Mouse (Mus musculus): ENCODE results near the gene Rhbdl1.
A peak's percentile ranks its signal among the peaks of the same experiment; 100 is the strongest.

The Rhbdl1 gene

GRCm38 (mm10) chr17:25840519-25840918 is 3.4 kb upstream of the Rhbdl1 start:
- DNase-seq (ENCODE audit: low read depth, low spot score) = no peak

- DNase-seq (ENCODE audit: low read depth, low spot score) = no peak
Measured at GRCm38 (mm10) chr17:25839455-25840235, 2.5 kb upstream of the Rhbdl1 start.

GRCm38 (mm10) chr17:25838904-25839303 is 1.8 kb upstream of the Rhbdl1 start:
- no peak for DNase-seq (ENCODE audit: low read depth, low spot score)

- DNase-seq (ENCODE audit: low read depth, low spot score) = no peak
Measured at GRCm38 (mm10) chr17:25837533-25837932, 438 bp upstream of the Rhbdl1 start.

- DNase-seq (ENCODE audit: low read depth, low spot score) = no peak
Measured at GRCm38 (mm10) chr17:25836397-25837075, 559 bp downstream of the Rhbdl1 start.

- no peak for DNase-seq (ENCODE audit: low read depth, low spot score)
Measured at GRCm38 (mm10) chr17:25835816-25836215, 1.3 kb downstream of the Rhbdl1 start.

GRCm38 (mm10) chr17:25835301-25835700 is 1.8 kb downstream of the Rhbdl1 start:
- DNase-seq (ENCODE audit: low read depth, low spot score) = no peak

- DNase-seq (ENCODE audit: low read depth, low spot score) = no peak
Measured at GRCm38 (mm10) chr17:25834595-25835222, 2.4 kb downstream of the Rhbdl1 start.

GRCm38 (mm10) chr17:25833961-25834594 is 3.0 kb downstream of the Rhbdl1 start:
- DNase-seq (ENCODE audit: low read depth, low spot score) = no peak

- peak; percentile 85 for DNase-seq (ENCODE audit: low read depth, low spot score)
Measured at GRCm38 (mm10) chr17:25833291-25833663, 3.8 kb downstream of the Rhbdl1 start, which contains the start of gene Stub1. Gene Stub1, minus strand, starts transcription at chr17:25833404.

- peak; percentile 99 for DNase-seq (ENCODE audit: low read depth, low spot score)
Measured at GRCm38 (mm10) chr17:25832436-25833290, 4.4 kb downstream of the Rhbdl1 start.

- no peak for DNase-seq (ENCODE audit: low read depth, low spot score)
Measured at GRCm38 (mm10) chr17:25831451-25832281, 5.4 kb downstream of the Rhbdl1 start.

GRCm38 (mm10) chr17:25830806-25831431 is 6.2 kb downstream of the Rhbdl1 start:
- DNase-seq (ENCODE audit: low read depth, low spot score) = no peak

GRCm38 (mm10) chr17:25830200-25830753 is 6.8 kb downstream of the Rhbdl1 start:
- no peak for DNase-seq (ENCODE audit: low read depth, low spot score)

- no peak for DNase-seq (ENCODE audit: low read depth, low spot score)
Measured at GRCm38 (mm10) chr17:25829558-25830017, 7.5 kb downstream of the Rhbdl1 start.

GRCm38 (mm10) chr17:25828712-25829557 is 8.2 kb downstream of the Rhbdl1 start, which contains the start of gene Jmjd8:
Gene Jmjd8, plus strand, starts transcription at chr17:25828867.
- peak; percentile 89 for DNase-seq (ENCODE audit: low read depth, low spot score)

- DNase-seq (ENCODE audit: low read depth, low spot score) = no peak
Measured at GRCm38 (mm10) chr17:25828223-25828594, 8.9 kb downstream of the Rhbdl1 start.

GRCm38 (mm10) chr17:25827546-25828222 is 9.4 kb downstream of the Rhbdl1 start:
- no peak for DNase-seq (ENCODE audit: low read depth, low spot score)

Measured in telencephalon, adult 2 months (tissue).